Mouse (Mus musculus) neural tube, embryonic 10.5 days (tissue): Measurements from ENCODE around the gene Igfbp5.

Source experiments
- DNase-seq: peaks from one replicate; pipeline ENCODE4 v3.0.0-alpha.2; 2017; ENCODE audit warnings: low spot score; ENCODE audit errors: extremely low spot score

The Igfbp5 gene

GRCm38 (mm10) chr1:72844675-72845074, 30.0 kb downstream of the Igfbp5 start:
- DNase-seq, result no peak

- DNase-seq, result no peak
These were observed 31.8 kb downstream of the Igfbp5 start for GRCm38 (mm10) chr1:72842666-72843459.

GRCm38 (mm10) chr1:72839791-72840190, 34.9 kb downstream of the Igfbp5 start:
- DNase-seq, result no peak

GRCm38 (mm10) chr1:72839356-72839755, 35.3 kb downstream of the Igfbp5 start:
- DNase-seq, result no peak

- DNase-seq, result no peak
These were observed 41.1 kb downstream of the Igfbp5 start for GRCm38 (mm10) chr1:72833563-72833962.

GRCm38 (mm10) chr1:72832715-72833153, 42.0 kb downstream of the Igfbp5 start:
- no peak for DNase-seq

- no peak for DNase-seq
These were observed 44.2 kb downstream of the Igfbp5 start for GRCm38 (mm10) chr1:72830485-72830884.

GRCm38 (mm10) chr1:72828843-72829242, 45.8 kb downstream of the Igfbp5 start:
- no peak for DNase-seq

GRCm38 (mm10) chr1:72827411-72828315, 47.0 kb downstream of the Igfbp5 start:
- DNase-seq, result peak; percentile 32

GRCm38 (mm10) chr1:72826931-72827330, 47.8 kb downstream of the Igfbp5 start:
- peak; percentile 45 for DNase-seq

GRCm38 (mm10) chr1:72826446-72826845, 48.2 kb downstream of the Igfbp5 start:
- DNase-seq, result peak; percentile 54

GRCm38 (mm10) chr1:72825921-72826320, 48.8 kb downstream of the Igfbp5 start:
- DNase-seq, result peak; percentile 20

GRCm38 (mm10) chr1:72825286-72825685, 49.4 kb downstream of the Igfbp5 start:
- peak; percentile 65 for DNase-seq

GRCm38 (mm10) chr1:72824707-72825101, 50.0 kb downstream of the Igfbp5 start:
- DNase-seq, result peak; percentile 64

GRCm38 (mm10) chr1:72823751-72824706, 50.7 kb downstream of the Igfbp5 start, which contains the start of gene Igfbp2:
Gene Igfbp2, plus strand, starts transcription at chr1:72824503.
- peak; percentile 81 for DNase-seq

- DNase-seq, result no peak
These were observed 51.8 kb downstream of the Igfbp5 start for GRCm38 (mm10) chr1:72822893-72823292.

GRCm38 (mm10) chr1:72819995-72820394, 54.7 kb downstream of the Igfbp5 start:
- no peak for DNase-seq

GRCm38 (mm10) chr1:72815616-72816015, 59.1 kb downstream of the Igfbp5 start:
- DNase-seq, result no peak

- DNase-seq, result no peak
These were observed 59.5 kb downstream of the Igfbp5 start for GRCm38 (mm10) chr1:72815184-72815583.

- DNase-seq, result peak; percentile 24
These were observed 60.9 kb downstream of the Igfbp5 start for GRCm38 (mm10) chr1:72813639-72814403.
